Mouse (Mus musculus) natural killer cell, adult 2 months (primary cell): ENCODE data around the gene Map3k1.

Experiments
- DNase-seq, 2 experiments: peaks; one replicate each; pipeline ENCODE4 v3.0.0; 2022; ENCODE audit warnings: low spot score in 2 of 2

The Map3k1 gene

GRCm38 (mm10) chr13:111815017-111815416, 6.2 kb upstream of the Map3k1 start:
- no peak for DNase-seq

GRCm38 (mm10) chr13:111812647-111813046, 3.9 kb upstream of the Map3k1 start:
- DNase-seq, result no peak

DNA sequence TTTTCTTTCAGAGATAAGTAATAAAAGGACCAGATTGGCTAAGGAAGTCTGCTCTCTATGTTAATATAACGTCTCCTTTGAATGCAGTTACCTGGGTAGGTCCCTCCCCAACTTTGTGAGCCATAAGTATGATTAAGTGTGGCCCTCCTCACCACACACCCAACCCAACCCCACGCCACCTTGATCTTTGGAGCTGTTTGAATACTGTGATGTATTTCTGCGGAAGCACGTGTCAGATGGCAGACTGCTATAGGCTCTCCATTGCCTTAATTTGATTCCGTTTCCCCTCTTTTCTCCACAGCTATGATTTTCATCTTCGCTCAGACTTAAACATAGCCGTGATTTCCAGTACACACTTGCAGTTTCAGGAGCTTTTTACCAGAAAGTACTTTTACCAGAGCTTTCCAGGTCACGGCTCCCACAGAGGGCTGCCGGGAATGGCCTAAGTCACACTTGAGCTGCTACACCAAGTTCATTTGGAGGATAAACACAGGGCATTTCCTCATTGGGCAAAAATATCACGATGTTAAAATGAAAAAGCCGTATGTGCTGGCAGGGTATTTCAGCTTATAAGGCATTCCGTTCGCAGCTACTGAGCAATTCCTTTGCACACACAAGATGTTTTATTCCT, 2.3 kb upstream of the Map3k1 start:
- no peak for DNase-seq

DNA sequence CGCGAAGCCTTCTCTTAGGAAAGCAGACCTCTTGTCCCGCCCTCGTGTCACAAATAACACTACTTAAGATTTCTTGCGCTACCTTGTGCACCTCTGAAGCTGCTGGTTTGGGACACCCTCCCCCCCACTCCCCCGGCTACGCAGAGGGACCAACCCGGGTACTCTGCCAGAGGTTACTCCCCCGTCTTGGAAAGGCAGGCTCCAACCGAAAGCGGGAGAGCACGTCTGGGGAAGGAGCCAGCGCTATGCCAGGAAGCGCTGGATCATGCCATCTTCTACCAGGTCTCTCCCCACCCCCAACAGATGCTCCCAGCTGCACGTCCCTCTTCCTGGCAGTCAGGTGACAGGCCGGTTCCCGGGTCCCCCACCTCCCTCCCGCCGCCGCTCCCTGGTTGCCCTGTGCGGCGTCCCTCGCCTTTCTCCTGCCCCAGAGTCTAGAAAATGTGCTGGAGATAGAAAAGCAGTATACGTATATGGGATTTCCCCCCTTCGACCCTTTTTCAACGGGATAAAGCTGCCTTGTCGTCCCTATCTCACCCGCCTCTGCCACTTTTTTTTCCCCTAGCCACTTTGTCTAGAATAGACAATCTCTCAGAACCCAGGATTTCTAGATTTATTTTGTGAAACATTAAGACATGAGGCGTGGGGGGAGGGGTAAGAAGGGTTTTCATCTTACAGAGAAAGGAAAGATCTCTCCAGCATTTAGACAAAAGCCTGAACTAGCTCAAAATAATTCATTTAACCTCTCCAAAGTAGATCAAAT, 854 bp upstream of the Map3k1 start:
- DNase-seq, result no peak

- no peak for DNase-seq
These were observed 481 bp downstream of the Map3k1 start for GRCm38 (mm10) chr13:111808387-111808636.

GRCm38 (mm10) chr13:111807596-111808386, 1.0 kb downstream of the Map3k1 start:
- peak; percentile 80 to 81 for DNase-seq

- DNase-seq, result no peak
These were observed 1.6 kb downstream of the Map3k1 start for GRCm38 (mm10) chr13:111807105-111807595.

DNA sequence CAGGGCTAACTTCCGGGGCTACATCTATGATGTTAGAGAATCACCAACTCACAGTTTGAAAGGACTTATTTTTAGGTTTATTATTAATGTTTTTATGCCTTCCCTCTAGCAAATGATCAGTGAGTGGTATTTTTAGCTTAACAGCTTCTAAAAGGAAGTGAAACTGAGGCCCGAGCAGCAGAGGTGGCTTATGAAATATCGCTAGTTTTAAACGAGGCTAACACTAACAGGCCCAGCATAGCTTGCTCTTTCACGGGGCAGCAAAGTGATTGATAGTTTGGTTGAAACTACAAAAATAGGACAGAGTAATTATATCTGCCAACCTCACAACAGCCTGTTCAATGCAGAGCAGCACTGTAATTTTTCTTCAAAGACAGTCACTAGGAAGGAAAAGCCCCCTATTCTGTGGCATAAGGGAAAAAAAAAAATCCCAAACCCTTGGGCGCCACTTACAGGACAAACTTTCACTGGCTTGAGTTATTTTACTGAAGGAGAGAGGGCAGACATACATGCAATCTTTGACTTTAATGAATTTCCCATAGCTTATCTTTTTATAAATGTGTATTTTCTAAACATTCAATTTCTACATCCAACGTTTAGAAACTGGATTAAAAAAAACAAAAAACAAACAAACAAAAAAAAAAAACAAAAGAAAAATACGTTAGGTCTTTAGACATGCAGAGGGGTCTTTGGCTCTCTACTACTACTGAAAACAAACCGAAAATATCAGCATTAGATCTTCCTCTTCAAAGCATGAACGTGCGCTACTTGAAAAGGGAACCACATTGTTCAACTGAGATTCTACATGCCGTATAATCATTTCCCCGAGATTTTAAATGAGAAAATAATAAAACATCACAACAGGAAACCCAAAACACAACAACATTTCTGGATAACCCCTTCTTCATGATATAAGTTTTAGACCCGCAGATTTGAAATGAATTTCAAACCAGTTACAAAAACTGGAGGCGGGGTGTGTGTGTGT, 2.8 kb downstream of the Map3k1 start:
- DNase-seq, result peak in 1 of 2 experiments; percentile 66

DNA sequence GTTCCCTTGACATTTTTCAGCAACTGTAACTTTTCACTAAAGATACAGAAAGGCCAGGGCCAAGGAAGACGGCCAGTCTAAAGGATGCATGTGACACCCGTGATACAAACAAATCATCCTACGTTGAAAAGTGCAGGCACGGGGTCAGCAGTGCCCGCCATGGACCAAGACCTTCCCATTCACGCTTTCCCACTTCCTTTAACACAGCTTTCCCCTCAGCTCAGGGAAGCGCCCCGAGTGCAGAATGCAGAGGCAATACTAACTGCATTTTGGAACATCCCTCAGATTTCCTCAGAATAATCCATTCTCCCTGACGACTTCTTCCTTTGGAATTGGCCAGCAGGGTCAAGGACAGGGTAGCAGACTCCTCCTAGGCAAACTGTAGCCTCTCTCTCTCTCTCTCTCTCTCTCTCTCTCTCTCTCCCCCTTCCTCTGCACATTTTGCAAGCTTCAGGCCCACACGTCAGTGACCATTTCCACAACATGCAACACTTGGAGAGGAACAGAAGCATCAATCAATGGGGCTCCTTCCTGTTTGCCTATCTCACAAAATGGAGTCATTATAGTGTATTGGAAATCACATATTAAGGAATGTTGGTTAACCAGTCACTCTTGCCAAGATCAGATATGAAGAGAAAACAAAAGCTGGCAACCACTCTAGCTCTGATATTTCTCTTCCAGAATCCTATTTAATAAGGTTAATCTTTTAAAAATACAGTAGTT, 3.7 kb downstream of the Map3k1 start:
- DNase-seq, result no peak

GRCm38 (mm10) chr13:111804189-111804588, 4.6 kb downstream of the Map3k1 start:
- no peak for DNase-seq

DNA sequence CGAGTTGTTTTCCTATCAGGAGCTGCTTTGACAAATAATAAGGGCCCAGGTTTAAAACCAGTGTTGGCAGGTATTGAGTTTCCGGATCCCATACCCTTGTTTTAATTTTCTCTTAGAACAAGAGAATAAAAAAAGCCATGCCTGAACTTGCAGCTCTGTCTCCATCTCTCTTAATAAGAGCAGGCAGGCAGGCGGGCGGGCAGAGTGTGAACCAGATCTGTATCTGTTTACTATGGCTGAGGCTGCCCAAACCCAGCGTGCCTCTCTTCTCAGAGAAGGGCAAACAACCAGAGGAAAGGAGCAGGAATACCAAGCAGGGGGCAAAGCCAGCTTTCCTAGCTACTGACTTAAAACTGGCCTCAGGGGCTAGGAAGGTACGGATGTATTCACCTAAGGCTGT, 5.3 kb downstream of the Map3k1 start:
- DNase-seq, result no peak

DNA sequence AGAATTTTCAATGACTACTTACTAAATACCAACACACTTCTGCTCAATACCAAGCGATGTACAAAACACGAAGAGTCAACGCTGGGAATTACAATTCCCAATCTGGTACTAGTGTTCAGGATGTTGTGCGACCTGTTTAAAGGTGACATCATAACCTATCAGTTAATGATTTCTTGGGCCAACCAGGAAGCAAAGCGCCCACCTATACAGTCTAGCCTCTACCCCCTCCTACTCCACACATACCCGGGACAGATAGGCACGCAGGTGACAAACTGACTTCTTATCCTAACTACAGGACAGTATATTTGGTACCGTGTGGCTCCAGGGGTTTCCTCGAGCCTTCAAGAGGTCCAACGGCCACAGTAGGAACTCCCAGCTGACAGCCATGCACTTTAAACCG, 5.9 kb downstream of the Map3k1 start:
- no peak for DNase-seq

DNA sequence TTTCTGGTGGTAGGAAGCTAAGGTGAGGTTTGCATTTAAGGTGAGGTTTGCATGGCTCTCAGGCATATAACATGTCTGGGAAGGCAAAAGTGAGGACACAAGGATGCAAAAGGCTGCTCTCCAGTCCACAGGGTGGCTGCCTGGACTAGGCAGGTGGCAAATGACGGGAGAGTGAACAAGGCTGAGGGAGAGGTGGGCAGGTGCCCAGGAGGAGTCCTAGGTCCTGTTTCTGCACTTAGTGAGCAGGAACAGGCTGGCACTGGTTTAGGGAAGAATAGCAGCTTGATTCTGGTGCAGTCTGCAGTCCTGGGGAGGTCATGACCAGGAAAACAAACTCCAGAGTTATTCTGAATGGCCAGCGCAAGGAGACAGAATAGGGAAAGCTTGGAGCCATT, 6.5 kb downstream of the Map3k1 start:
- no peak for DNase-seq

DNA sequence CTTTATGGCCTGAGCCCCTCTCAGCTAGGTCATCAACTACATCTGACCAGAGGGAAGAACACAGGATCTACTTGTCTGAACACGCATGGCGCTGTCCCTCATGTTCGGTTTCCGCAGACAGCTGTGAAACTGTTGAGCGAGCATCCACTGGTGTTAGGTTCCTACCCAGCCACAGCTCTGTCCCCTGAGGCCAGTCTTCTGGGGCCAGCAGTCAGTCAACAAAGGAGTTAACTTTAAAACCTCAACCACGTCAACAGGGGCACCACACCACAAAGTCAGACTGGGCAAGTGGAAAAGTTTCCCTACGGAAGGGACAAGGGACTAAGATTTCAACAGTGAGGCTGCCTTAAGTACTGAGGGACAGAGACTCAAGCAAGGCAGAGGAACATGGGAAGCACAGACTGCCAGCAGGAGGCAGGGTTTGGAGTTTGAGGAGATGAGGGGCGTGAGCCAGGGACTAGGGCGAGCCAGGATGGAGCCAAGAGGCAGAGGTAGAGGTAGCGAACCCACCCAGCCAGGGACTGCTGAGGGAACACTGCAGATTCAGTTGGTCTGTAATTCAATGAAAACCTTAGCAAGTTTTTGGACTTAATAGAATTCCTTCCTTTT, 7.0 kb downstream of the Map3k1 start:
- no peak for DNase-seq

DNA sequence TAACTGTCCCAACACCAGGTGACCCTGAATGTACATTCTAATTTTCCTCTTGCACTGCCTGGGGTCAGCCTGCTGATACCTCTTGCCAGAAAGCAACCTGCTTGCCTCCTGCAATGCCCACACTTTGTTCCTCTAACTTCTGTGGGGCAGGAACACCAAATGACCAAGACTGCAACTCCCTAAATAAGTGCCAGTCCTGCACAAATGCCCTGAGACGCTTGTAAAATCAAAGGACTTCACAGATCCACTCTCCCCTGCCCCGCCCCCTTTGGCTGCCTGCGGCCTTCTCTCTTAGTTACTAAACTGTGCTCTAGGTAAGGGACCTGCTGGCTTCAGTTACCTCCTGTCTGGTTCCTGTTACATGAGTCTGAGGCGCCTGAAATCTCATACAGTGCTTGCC, 7.9 kb downstream of the Map3k1 start:
- DNase-seq, result no peak

- no peak for DNase-seq
These were observed 10.7 kb downstream of the Map3k1 start for GRCm38 (mm10) chr13:111798044-111798443.

DNA sequence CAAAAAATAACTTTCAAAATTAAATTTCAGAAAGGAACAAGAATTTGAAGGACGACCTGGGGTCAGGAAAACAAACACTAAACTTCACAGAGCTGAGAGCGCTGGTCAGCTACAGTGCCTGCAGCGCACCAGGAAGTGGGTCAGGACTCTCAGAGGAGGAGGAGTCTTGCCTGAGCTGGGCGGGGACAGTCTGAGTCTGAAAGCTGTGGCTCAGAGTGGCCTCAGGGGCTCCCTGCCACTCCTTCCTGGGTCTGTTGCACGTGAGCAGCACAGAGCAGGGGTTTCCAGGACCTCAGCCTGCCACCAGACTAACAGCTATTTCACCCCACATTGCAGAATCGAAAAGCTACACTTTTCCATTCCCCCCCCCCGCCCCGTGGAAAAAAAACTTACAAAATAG, 11.8 kb downstream of the Map3k1 start:
- peak; percentile 84 for DNase-seq

GRCm38 (mm10) chr13:111796191-111796920, 12.4 kb downstream of the Map3k1 start:
- peak; percentile 65 to 67 for DNase-seq

DNA sequence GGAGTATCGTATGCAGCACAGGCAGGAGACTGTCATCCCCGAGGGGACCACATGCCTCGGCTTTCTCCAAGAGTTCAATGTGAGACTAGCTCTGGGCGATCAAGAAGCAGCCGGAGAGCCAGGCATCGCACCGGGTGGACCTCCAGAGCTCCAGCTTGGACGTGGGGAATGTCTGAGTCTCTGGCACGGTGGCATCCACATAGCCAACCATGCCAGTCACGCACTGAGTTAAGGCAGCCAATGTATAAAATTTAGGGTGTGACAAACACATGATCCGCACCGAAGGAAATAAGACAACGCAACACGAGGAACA, 15.9 kb downstream of the Map3k1 start:
- no peak for DNase-seq
